Mouse (Mus musculus) WW6 (cell line): ENCODE measurements at regions not wholly inside any gene's neighbourhood (a gene's known extent, or its start where the extent isn't known, plus 50 kb on each side); places are given as distances from the start of the nearest gene placed in this dataset.

Source experiments
- DNase-seq: peaks from one replicate; pipeline ENCODE4 v3.0.0-alpha.2; 2013; ENCODE audit warnings: low read depth, low spot score

GRCm38 (mm10) chr5:104662091-104662490 lies 153.9 kb downstream of the BC005561 start:
- DNase-seq = peak; percentile 33
